Mouse (Mus musculus): ENCODE results near the gene Slc7a11.

Gene Slc7a11

DNA sequence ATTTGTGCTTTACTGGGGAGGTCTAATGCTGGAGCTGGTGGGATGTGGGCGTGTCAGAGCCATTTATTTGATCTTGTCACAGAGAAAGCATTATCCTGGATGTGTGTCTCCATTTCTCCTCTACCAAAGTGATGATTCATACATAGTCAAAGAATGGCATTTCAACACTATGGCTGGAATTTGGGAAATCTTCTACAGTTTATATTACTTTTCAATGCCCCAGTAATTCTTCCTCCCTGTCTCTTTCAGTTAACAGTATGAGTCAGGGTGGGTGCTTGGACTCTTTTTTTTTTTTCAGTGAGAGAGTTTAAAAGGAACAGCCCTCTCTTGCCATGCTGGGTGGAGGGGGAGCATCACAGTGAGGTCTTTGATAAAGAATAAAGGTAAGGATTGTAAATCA, 441.8 kb downstream of the Slc7a11 start:
- in situ Hi-C loops (cut with MboI, MseI): no loop called here

DNA sequence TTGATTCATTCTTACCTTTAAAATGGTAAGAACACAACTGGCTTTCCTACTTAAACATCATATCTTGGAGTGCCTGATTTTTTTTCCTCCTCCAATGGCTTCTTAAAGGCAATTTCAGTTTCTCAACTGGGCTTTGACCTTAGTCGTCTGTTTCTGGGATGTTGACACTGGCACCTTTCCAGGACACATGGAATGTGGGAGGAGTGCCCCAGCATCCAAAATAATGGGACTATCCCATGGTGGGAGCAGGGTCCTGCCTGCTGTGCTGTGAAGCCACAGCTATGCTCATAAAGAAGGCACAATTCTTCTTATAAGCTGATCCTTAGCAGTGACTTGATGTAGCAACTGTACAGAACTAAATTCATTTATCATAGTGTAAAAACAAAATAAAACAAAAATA, 450.5 kb downstream of the Slc7a11 start:
- in situ Hi-C loops (cut with MboI, MseI): no loop called here

DNA sequence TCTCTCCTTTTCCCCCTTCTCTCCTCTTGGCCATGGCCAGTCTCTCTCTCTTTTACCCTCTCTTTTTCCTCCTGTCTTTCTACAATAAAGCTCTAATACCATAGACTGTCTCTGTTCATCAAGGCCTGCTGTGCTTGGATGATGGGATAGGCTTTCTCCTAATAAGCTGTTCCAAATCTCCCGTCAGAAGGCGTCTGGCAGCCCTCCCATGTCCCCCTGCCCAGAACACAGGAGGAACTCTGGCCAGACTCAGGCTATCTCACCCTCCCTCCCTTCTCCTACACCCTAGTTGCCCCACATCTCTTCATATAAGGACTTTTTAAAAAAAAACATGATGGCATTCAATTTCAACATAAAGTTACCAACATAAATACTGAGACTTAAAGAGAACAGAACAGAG, 456.2 kb downstream of the Slc7a11 start:
- in situ Hi-C loops (cut with MboI, MseI): no loop called here

DNA sequence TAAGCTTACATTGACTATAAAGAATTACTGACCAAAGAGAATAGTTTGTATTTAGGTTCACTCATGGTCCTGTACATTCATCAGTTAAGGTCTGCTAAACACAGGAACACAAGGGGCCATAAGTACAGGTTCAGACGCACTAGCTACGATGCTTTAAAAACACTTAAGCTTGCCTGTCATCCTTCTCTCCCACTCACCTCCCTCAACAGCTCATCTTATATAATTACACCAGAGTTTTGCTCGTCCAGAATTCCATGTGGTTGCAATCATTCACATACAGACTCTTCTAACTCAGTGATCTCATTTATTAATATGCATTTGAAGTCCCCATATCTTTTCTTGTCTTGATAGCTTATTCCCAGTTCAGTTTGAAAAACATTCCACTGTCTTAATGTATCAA, 458.6 kb downstream of the Slc7a11 start:
- in situ Hi-C loops (cut with MboI, MseI): no loop called here

DNA sequence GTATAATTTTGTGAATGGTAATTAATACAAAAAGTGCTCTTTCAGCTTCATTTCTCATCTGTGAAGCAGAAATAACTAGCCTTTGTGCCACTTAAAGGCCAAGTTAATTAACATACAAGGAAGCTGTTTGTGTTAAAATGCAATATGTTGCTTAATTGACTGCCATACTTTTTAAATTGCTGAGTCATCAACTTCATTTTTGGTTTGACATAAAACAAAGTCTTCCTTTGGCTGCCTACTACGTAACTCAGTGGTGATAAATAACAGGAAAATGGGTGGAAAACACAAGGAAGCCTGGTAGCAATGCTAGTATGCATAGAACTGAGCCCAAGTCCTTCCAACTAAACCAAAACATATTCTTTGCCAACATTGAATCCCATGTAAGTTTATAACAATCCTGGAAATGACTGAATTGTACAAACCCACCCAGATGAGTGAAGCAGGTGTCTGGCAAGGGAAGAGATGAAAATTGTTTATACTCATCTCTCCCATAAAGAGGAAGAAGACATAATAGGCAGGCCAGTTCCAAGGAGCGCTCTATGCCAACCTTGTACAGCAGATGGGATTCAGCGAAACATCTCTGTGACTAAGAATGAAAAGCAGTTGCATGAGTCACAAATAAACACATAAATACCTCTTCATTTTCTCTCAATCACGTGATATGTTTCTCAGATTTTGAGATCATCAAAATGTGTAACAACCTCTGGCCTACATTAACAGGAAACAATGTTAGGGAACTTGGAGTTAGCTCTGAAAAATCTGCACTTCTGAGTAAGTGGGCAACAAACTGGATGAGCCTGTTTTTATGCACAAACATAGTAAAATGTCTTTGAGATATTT, 459.8 kb downstream of the Slc7a11 start:
- in situ Hi-C loops (cut with MboI, MseI): no loop called here

DNA sequence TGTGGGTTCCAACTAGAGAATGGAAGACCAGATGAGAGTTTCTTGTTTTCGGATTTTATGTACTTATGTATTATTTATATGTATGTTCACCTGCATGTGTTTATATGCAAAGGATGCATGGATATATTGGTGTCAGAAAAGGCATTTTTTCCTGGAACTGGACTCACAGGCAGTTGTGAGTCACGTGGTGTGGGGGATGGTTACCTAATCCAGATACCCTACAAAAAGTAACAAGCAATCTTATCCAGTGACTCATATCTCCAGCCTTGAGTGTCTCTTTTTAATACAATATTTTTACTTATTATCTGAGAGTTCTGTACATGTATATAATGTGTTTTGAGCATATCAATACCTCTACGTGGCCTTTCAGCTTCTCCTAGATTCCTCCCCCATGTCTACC, 469.4 kb downstream of the Slc7a11 start:
- in situ Hi-C loops (cut with MboI, MseI): no loop called here

DNA sequence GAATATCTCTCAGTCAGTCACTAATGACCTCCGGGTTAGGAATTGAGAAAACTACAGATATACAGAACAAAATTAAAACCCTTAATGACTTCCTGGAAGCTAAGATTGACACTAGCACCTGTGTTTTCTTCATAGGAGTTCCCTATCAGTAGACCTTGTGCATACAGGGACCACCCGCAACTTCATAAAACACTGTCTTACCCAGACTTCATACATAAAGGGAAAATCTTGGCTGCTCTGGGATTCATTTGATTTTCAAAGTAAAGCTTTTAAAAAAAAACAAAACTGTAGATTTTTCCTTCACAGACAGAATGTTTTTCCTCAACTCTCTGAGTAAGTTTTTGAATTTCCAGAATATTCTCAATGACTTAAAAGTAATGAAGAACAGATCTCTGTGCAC, 477.8 kb downstream of the Slc7a11 start:
- in situ Hi-C loops (cut with MboI, MseI): no loop called here

DNA sequence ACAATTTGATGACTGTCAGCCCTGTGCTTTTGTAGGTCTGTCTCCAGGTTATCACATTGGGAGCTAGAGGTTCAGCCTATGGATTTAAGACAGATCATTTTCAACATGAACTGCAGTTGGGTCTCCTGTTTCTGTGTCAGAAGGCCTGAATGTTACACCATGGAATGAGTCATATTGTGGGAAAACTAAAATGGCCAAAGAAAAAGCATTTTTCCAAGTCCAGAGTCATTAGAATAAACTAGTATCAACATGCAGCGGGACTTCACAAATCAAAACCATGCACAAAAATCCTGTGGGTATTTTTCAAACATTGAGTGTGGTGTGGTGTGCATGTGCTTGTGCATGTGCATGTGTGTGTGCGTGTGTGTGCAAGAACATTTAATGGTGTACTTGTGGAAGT, 482.8 kb downstream of the Slc7a11 start:
- in situ Hi-C loops (cut with MboI, MseI): no loop called here

DNA sequence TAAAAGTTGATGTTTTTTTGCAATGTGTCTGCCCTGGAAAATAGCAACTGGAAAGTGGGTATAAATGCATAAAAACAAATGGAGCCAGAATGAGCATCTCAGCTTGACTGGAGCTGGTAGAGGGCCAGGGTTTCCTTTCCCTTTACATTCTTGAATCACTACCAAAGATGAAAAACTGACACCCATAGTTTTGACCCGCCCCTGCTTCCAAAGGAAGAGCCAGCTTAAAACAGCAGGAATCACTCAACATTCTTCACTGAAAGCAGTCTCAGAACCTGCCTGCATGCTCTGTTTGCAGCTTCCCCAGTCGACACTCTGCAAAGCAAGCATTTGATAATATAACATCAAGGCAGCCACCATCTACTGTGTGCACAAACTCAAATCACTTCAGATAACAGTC, 496.6 kb downstream of the Slc7a11 start:
- in situ Hi-C loops (cut with MboI, MseI): no loop called here

DNA sequence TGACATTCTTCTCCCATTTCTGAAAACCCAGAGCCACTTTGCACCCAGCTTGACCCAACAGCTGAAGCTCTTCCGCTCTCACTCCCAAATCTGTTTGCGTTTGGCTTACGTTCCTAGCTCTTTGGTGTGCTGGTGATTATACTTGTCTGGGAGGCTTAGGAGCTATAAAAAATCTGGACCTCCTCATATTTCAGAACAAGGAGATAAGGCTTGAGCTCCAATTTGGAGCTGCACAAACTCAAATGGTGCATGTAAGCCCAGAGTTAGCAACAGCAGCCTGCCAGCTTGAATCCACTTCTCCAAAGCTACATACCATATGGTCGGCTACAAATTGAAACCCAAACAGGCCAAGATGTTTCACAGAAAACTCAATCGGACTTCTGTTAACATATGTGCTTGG, 498.6 kb downstream of the Slc7a11 start:
- in situ Hi-C loops (cut with MboI, MseI): no loop called here

DNA sequence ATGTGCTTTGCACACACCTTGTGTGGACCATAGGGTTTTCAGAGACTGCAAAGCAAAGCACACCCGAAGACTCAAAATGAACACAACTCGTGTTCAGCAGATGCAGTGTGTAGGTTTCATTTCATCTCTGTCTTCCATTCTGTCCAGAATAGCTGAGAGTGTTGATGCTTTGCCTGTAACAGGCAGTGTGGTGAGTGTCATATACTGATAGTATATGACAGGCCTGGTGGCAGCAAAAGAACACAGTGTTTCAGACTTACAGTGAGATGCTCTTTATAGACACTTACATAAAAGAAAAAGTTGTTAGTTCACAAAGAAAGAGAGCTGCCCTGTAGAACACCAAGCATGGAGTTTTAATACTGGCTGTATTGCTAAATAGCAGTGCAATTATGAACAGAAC, 505.8 kb downstream of the Slc7a11 start:
- in situ Hi-C loops (cut with MboI, MseI): no loop called here

DNA sequence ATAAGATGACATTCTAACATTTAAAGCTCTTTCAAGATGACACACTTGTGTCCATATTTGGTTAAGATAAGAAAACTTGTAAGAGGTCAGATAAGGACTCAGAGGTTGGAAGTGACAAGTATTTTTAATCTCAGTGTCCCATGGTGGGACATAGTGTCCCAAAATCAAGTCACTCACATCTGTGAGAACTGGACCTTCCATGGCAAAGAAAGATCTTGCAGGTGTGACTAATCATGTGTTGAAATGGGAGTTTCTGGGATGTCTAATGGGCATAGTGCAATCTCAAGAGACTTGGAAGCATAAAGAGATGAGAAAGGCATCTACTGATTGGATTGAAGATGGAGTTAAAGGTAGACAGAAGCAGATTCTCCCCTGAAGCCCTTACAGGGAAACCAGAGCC, 513.9 kb downstream of the Slc7a11 start:
- in situ Hi-C loops (cut with MboI, MseI): no loop called here

DNA sequence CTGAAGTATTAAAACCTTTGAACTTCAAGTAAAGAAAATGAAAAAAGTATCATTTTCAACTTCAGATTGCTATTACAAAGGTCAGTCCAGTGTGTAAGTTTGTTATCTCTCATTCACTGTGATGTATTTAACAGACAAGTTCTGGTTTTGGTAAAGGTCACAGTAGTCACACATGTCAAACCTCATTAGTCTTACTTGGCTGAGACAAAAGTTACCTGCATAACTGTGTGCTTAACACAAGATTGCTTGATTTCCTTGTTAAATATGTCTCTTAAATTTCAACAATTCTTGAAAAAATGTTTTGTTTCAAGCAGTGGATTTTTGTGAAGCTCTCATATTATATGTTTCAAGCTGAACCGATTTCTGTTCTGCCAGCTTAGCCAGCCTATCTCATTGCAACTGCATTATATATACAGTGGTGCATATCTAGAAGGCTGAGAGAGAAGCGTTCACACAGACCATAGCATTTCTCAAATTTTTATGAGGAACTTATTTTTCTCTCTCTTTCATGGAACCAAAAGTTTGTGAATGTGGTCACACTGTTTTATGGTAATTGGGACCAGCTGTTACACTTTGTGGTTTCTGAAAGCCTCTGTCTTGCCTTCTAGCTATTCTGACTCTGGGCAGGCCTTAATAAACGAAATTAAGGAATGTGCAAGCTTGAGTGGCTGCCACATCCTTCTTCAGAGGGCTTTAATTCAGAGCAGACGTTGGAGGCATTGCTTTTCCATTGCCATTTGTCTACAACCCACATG, 514.7 kb downstream of the Slc7a11 start:
- in situ Hi-C loops (cut with MboI, MseI): no loop called here

DNA sequence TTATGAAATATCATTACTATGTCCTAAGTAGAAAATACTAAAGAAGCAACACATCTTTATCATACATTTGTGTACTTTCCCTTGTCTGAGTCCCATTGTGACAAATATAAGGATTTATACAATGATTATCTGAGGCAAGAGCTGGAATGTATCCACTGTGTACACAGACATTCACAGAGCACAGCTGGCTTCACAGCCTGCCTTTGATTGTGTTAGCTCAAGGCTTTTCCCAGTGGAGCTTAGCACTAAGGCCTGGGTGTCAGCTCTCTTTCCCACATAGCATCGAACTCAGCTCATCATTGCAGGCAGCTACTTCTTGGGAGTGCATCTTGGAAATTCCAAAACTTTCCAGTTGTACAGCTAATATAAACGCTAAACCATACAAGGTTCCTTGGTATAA, 529.5 kb downstream of the Slc7a11 start:
- in situ Hi-C loops (cut with MboI, MseI): no loop called here

DNA sequence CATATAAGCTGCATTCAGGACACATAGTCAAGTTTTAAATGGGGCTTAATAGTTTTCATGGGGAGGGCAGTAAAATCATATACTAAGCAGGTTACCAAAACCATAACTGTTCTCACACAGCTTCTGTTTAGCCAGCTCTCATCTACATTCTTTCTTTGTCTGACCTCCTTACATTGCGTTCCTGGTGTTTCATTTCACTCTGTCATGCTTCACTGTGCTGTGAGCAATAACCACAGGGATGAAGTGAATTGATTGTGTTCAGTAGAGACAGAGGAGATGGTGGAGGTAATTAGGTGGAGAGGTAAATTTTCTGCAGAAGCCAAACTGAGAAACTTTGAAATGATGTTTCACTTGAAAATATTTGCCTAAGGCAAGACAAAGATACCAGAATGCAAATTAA, 532.5 kb downstream of the Slc7a11 start:
- in situ Hi-C loops (cut with MboI, MseI): no loop called here

DNA sequence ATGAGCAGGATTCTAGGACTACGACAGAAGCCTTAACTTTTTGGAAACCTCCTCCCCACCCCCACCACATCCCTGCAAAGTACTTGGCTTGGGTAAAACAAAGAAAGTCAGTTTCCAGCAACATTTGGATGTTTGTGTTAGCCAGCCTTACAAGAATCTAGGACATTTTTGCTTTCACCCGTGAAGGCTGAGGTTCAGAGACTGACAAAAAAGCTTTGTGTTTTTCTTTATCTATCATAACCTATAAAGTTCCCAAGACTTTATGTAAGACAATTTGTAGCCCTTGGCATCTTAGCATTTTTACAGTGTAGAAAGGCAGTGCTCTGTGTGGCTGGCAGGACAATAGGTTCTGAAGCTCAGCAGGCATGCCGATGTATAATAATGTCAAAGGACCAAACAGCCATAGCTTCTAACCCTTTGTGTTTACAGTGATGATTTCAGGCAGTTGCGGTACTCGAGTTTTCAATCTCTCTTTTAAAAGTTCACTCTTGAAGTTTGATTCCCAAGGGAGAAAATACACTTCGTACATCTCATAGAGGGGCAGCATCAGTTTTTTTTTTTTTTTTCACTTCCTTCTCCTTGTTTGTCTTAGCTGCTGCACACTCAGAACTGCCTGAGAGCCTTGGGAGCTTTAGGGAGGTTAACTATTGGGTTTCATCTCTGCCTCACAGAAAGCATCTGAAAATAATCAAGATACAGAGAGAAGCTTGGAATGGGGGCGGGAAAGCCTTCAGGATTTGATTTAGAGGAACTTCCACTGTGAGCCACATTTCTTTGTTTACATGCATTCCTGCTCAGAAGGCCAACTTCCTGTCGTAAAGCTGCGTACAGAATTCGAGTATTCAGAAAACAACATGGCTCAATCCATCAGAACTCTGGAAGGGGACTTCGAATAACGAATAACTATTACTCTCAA, 534.7 kb downstream of the Slc7a11 start:
- in situ Hi-C loops (cut with MboI, MseI): no loop called here

DNA sequence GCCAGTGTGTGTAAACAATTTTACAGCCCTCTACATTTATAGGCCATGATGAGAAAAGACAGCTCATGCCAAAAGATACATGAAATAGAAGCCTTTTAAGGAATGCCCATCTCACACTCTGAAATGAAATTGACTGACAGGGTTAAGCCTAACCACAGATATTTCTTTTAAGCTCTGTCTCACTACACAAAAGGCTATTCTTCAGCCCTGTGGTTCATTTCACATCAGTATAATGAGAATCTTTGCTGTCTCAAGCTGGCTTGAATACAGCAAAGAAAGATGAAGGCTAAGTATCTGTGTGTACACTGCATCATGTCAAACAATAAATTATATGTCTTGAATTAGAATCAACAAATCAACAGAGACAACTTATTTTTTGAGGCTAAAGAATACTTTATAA, 549.5 kb downstream of the Slc7a11 start:
- in situ Hi-C loops (cut with MboI, MseI): loop anchor here (10.0 kb wide), 1 partner anchor 1479 kb away; no protein-coding TSS in a partner anchor

DNA sequence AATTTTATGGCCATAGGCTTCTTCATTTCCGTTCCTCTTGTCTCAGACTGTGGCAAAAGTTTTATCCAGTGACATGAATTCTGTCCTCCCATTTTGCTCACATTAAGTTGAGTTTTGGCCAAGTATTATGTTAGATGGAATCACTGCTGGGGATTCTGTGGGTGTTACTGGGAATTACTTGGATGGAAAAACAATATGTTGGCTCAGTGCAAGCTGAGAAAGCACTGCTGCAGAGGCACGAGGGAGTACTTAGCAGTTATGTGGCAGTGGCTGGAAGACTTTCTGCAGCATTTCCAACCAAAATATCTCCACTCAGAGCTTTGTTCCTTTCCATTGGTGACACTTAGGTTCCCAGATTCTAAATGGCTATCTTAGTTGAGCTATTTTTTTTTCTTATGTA, 556.1 kb downstream of the Slc7a11 start:
- in situ Hi-C loops (cut with MboI, MseI): no loop called here

DNA sequence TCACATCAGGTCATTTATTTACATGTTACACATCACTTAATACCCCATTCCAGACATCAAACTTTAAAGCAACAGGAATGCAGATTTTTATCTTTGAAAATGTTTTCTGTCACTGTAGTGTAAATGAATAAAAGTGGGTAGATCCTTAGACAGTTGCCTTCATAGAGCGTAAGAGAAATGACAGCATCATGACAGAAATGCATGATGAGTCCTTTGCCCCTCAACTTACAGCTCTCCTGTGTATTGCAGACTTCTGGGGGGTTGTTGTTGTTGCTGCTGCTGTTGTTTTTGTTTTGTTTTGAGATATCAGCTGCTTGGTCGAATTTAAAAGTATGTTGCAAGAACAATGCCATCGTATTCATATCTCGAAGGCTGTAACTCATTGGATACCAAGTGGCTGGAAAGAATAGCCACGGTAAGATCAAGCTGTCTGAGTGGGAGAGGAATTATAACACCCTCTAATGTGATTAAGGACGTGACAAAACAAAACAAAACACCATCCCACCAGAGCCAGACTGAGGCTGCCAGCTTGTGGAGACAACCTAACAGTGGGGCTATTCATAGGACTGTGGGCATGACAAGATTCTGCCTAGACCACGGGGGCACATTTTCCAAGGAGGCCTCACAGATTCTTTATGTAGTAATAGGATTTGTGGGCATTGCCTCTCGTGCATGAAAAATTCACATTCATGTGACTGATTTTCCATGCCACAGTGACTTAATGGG, 557.0 kb downstream of the Slc7a11 start:
- in situ Hi-C loops (cut with MboI, MseI): no loop called here

DNA sequence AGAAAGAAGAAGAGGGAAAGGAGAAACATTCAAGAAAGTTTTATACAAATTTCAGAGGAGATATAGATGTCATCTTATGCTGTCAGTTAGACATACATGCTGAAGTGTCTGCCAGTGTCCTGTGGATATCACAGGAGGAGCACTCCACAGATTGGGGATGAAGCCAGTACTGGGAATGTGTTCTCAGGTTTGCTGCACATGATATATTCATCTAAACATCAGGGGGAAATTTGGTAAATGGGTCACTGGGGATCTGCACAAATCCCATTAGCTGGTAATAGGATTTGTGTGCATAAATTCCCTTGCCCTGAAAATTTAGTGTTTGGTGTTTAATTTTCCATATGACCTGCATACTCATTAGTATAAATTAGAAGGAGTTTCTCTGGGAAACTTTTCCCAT, 562.9 kb downstream of the Slc7a11 start:
- in situ Hi-C loops (cut with MboI, MseI): no loop called here

DNA sequence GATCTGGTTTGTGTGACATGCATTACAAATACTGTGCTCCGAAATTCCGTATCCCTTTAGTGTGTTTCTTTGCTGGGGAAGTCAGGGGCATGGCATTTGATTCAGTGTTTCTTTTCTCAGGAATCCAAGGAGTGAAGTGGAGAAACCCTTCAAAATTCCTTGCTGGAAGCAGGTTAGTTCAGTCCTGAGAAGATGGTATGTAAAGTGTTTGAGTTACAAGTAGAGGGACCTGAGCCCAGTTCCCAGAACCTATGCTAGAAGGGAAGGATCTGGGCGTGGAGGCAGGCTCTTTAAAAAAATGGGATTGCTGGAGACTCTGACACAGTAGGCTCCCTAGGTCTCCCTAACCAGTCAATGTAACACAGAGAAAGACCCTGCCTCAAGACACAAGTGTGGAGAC, 572.6 kb downstream of the Slc7a11 start:
- in situ Hi-C loops (cut with MboI, MseI): no loop called here

Data from T-helper 1 cell (primary cell).